In the genomic region with DNA sequence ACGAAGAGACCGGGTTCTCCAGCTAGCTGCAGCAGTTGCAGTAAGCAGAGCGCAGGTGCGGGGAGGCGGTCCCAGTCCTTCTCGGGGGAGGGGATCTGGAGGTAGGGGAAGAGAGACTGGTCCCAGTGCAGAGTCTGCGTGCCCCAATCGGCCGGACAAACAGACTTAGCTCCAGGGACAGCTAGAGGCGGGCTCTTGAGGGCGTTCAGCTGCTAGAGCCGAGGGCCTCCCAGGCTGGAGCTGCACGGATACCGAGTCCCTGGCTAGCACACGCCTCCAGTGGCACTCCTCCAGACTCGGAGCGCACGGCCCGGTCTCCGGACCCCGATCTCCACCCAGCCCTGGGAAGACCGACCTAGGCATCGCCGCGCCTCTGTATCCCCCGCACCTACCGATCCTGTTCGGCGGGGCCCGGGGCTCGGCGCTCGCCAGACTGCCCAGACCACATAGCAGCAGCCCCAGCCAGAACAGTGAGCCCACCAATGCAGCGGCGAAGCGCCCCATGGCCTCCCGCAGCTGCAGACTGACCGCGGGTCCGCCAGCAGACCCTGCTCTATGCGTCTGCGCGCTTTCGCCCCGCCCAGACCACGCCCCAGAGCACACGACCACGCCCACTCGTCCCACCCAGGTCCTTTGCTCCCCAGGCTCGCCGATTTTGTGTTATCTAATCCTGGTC, we compare ENCODE assay signal across 8 mouse cellular contexts. TPM values are rescaled to one million over a fixed set of nuclear protein-coding genes. Genes with fewer than 3 reads are reported as not detected.
DNase-seq lines count a peak whose midpoint lies in the region; ATAC-seq lines count a peak whose summit lies in the region.

Gene Pcyox1 (minus strand): TSS at position 574 of the 676 bp plus-strand sequence.

- H3K4me1 ChIP-seq in heart, embryonic 13.5 days: peaks cover 34% of the 10 kb centered on the region
- peaks cover 20% of the 10 kb centered on the region for H3K4me1 ChIP-seq in liver, embryonic 11.5 days (replicated peaks; ENCODE audit: control insufficient read depth, insufficient read depth, low read length)

- peak within 1 kb of the TSS; percentile 92 for H3K27ac ChIP-seq in heart, embryonic 13.5 days (replicated peaks)
- H3K27ac ChIP-seq in liver, embryonic 11.5 days (ENCODE audit: low read depth, low read length): peak within 1 kb of the TSS; percentile 83

- H3K9ac ChIP-seq in heart, embryonic 13.5 days: peak within 1 kb of the TSS; percentile 93
- peak within 1 kb of the TSS; percentile 89 for H3K9ac ChIP-seq in liver, embryonic 11.5 days (ENCODE audit: low read depth, low read length)

- no peaks in the 10 kb centered on the region for H3K9me3 ChIP-seq in heart, embryonic 13.5 days
- no peaks in the 10 kb centered on the region for H3K9me3 ChIP-seq in liver, embryonic 11.5 days (ENCODE audit: control insufficient read depth, low read length)

- ATAC-seq in CD4-positive, CD25-positive, alpha-beta regulatory T cell, adult 4 months: peak; percentile 77
- peak; percentile 92 for ATAC-seq in heart, embryonic 13.5 days (ENCODE audit: extremely low read depth, insufficient number of reproducible peaks, low FRiP score, low TSS enrichment)
- ATAC-seq in liver, embryonic 11.5 days (replicated peaks; ENCODE audit: low FRiP score): peak; percentile 91

- H3K27me3 ChIP-seq in heart, embryonic 13.5 days (replicated peaks): peaks cover 8% of the 10 kb centered on the region
- H3K27me3 ChIP-seq in liver, embryonic 11.5 days (replicated peaks; ENCODE audit: control insufficient read depth, insufficient read depth, low read length): no peaks in the 10 kb centered on the region
- H3K27me3 ChIP-seq in splenic B cell, adult 2 months (ENCODE audit: control insufficient read depth, insufficient read depth, low read length, poor library complexity, severe bottlenecking): no peaks in the 10 kb centered on the region

- H3K36me3 ChIP-seq in heart, embryonic 13.5 days: peaks cover 25% of the 10 kb centered on the region
- peaks cover 8% of the 10 kb centered on the region; the same call in 1 of the 2 replicates for H3K36me3 ChIP-seq in liver, embryonic 11.5 days (ENCODE audit: control insufficient read depth, insufficient read depth, low read length)
- H3K36me3 ChIP-seq in splenic B cell, adult 2 months (ENCODE audit: control insufficient read depth, insufficient read depth, low read length, poor library complexity, severe bottlenecking): no peaks in the 10 kb centered on the region

- peak; percentile 66 for DNase-seq in c-Kit-negative CD71-positive TER-119-positive erythroid progenitor cells, embryonic 14.5 days (ENCODE audit: low read depth, low spot score)
- peak; percentile 61 for DNase-seq in fibroblast of lung, adult 2 months (ENCODE audit: low read depth)
- peak; percentile 94 for DNase-seq in kidney, postnatal 10 days
- peak; percentile 90 for DNase-seq in liver, embryonic 11.5 days (ENCODE audit: low spot score)
- peak; percentile 82 for DNase-seq in naive thymus-derived CD4-positive, alpha-beta T cell, adult 2 months (ENCODE audit: low read depth)
- DNase-seq in splenic B cell, adult 2 months (ENCODE audit: low read depth, low spot score): peak; percentile 89

- peak within 1 kb of the TSS; percentile 92 for H3K4me2 ChIP-seq in heart, embryonic 13.5 days
- peak within 1 kb of the TSS; percentile 97 for H3K4me2 ChIP-seq in liver, embryonic 11.5 days

- peak within 1 kb of the TSS; percentile 92 for H3K4me3 ChIP-seq in heart, embryonic 13.5 days
- H3K4me3 ChIP-seq in liver, embryonic 11.5 days (ENCODE audit: low read depth, low read length): peak within 1 kb of the TSS; percentile 93

- WGBS in heart, embryonic 13.5 days: under 1% methylated on average over 51 of the region's 51 CpGs
- under 1% methylated on average over 51 of the region's 51 CpGs for WGBS in liver, embryonic 11.5 days

RNA-seq across cellular contexts. Expression of gene Pcyox1, which starts in this region (rescaled TPM):
- polyA plus RNA-seq in CD4-positive, CD25-positive, alpha-beta regulatory T cell, adult 4 months (2017; shearing (Covaris generic)): 10 to 100 TPM in 1 of 2 experiments, 1 to 10 TPM in 1; 8.5 to 10.4 TPM
- polyA plus RNA-seq in heart, embryonic 13.5 days (2015; fragmentation: Nextera tagmentation; extraction: Ambion mirVana): 51.2 and 52.0 TPM in 2 replicates
- polyA plus RNA-seq in liver, embryonic 11.5 days (2014; fragmentation: Nextera tagmentation; extraction: Ambion mirVana): 57.7 and 66.8 TPM in 2 replicates

Comparison
In these comparisons a context has a peak if more than half of its experiments do, and no peak if none do; other contexts are left out.
1. Peak in every context shown above with its lines: DNase-seq, ATAC-seq, H3K4me3 ChIP-seq and H3K27ac ChIP-seq.